Mouse (Mus musculus) intestine, embryonic 16.5 days (tissue): ENCODE measurements at regions not wholly inside any gene's neighbourhood (a gene's known extent, or its start where the extent isn't known, plus 50 kb on each side); places are given as distances from the start of the nearest gene placed in this dataset.

Experiments
- ATAC-seq: fragments of 200-750 bp; cut with Nextera tagmentation; 2 replicates; pipeline ENCODE4 v1.8.0; 2017; ENCODE audit warnings: moderate TSS enrichment, moderate library complexity
- H3K27ac ChIP-seq: fragments of 300-500 bp; sonication (generic); 2 replicates; pipeline ENCODE4 v1.5.1; 2014; ENCODE audit warnings: mild to moderate bottlenecking, low read length
- H3K27me3 ChIP-seq: fragments of 300-500 bp; sonication (generic); replicated peaks from 2 replicates; pipeline ENCODE4 v1.6.1; 2014; ENCODE audit warnings: low read length, control low read depth, mixed read lengths; ENCODE audit not compliant: control insufficient read depth, insufficient read depth
- H3K36me3 ChIP-seq: fragments of 300-500 bp; sonication (generic); 2 replicates; pipeline ENCODE4 v1.6.1; 2014; ENCODE audit warnings: low read length, control low read depth; ENCODE audit not compliant: control insufficient read depth, insufficient read depth
- H3K4me1 ChIP-seq: fragments of 300-500 bp; sonication (generic); 2 replicates; pipeline ENCODE4 v1.6.1; 2014; ENCODE audit warnings: low read length, control low read depth, mixed read lengths; ENCODE audit not compliant: control insufficient read depth, insufficient read depth
- H3K4me2 ChIP-seq: fragments of 300-500 bp; sonication (generic); 2 replicates; pipeline ENCODE4 v1.6.1; 2014; ENCODE audit warnings: low read depth, low read length, control low read depth
- H3K4me3 ChIP-seq: fragments of 300-500 bp; sonication (generic); 2 replicates; pipeline ENCODE4 v1.5.1; 2014; ENCODE audit warnings: mild to moderate bottlenecking, low read length
- H3K9ac ChIP-seq: fragments of 300-500 bp; sonication (generic); 2 replicates; pipeline ENCODE4 v1.6.1; 2014; ENCODE audit warnings: low read depth, low read length
- H3K9me3 ChIP-seq: fragments of 300-500 bp; sonication (generic); 2 replicates; pipeline ENCODE4 v1.6.1; 2016; ENCODE audit warnings: low read length, control low read depth; ENCODE audit not compliant: control insufficient read depth
- WGBS: fragments of 180-500 bp; shearing (Covaris S2); extraction: QIAGEN DNeasy Blood & Tissue Kit; methylation state at CpG from one replicate; pipeline ENCODE4 v1.1.7; 2014; 5-methylcytosine and 5-hydroxymethylcytosine counted together

DNA sequence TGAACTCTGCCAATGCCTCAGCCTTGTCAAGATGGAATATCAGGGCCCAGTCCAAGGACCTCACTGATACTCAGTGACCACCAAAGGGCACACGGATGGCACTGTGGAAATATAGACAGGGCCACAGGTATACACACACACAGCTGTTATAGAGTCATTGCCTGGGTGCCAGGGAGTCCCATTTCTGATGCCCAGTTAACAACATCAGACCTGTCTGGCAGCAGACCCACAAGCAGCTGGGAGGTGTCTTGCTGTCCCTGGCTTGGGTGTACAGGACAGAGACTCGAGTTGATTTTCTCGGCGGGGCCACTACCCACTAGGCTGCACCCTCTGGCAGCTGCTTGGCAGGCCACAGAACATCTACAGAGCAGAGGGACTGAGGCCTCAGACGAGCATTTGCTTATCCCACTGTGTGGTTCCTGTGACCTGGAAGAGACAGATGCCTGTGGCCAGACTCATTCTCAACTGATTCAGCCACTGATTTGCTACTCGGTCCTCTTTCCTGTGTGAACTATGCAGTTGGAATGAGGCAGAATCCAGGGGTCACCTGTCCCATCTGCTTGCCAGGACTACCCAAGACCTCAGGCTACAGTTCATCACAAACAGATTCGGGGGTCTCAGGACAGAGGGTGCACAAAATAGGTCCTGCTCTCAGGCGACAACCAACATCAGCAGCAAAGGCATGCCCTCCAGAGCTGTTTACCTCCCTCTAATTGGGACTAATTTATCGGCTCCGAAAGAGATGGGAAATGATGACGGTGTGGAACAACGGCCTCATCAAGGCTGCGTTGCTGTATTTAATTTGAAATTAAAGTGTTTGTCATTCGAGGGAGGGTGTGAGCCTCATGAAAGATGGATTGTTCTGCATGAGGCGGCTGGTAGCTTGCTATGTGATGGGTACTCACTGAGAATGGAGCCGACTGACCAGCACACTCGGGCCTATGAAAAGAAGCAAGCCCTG lies 110.0 kb upstream of the Ppp1r26 start:
- no peak for ATAC-seq
- Histone ChIP-seq H3K27ac (no peak overlapping the region), H3K9me3 (no peaks in the 10 kb centered on the region), H3K4me2 (no peak overlapping the region), H3K36me3 (no peaks in the 10 kb centered on the region), H3K4me1 (0 out of 2 replicates have a peak, but pooled peaks cover 2% of the 10 kb centered on the region), H3K9ac (no peak overlapping the region), H3K4me3 (no peak overlapping the region), H3K27me3 (no peaks in the 10 kb centered on the region)
- WGBS = 72% methylated on average over 17 of the region's 17 CpGs

DNA sequence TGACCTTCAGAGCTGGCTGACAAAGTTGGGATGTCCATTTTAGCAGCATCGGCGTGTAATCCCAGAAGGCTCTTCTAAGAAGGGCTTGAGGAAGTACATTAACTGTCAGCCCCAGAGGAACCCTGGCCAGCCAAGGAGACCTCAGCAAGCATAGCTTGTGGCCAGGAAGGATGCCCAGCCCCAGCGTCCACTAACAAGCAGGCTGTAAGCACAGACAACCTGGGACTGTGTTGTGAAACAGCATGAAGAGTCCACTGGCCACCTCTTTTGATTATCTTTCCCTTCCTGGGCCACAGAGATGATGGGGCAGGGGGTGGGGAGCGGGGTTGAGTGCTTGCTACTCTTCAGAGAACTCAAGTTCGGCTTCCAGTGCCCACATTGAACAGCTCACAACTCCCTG lies 109.0 kb upstream of the Ppp1r26 start:
- Histone ChIP-seq H3K9me3 (no peaks in the 10 kb centered on the region), H3K27ac (no peak overlapping the region), H3K9ac (no peak overlapping the region), H3K27me3 (no peaks in the 10 kb centered on the region), H3K4me1 (0 out of 2 replicates have a peak, but pooled peaks cover 2% of the 10 kb centered on the region), H3K4me3 (no peak overlapping the region), H3K4me2 (no peak overlapping the region), H3K36me3 (no peaks in the 10 kb centered on the region)
- ATAC-seq = no peak
- WGBS = 80% methylated on average over 5 of the region's 5 CpGs

DNA sequence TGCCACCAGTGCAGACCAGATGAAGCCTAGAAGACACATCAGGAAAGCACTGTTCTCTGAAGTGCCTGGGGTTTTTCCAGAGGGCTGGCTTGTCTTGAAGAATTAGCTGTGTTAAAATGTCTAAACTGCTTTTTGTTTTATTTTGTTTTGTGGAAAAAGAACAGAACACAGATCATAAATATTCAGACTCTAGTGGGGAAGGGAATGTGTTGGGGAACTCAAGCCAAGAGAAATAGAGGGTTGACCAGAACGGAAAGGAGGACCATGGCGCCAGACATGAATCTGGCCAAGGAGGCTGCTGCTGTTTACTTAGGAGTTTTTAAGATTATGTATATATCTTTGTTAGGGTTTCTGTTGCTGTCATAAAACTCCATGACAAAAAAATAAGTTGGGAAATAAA lies 105.3 kb upstream of the Ppp1r26 start:
- Histone ChIP-seq H3K27ac (no peak overlapping the region), H3K9ac (no peak overlapping the region), H3K4me3 (no peak overlapping the region), H3K4me2 (no peak overlapping the region), H3K4me1 (no peaks in the 10 kb centered on the region), H3K27me3 (no peaks in the 10 kb centered on the region), H3K9me3 (no peaks in the 10 kb centered on the region), H3K36me3 (no peaks in the 10 kb centered on the region)
- WGBS = 64% methylated on average over 2 of the region's 2 CpGs
- ATAC-seq = no peak

DNA sequence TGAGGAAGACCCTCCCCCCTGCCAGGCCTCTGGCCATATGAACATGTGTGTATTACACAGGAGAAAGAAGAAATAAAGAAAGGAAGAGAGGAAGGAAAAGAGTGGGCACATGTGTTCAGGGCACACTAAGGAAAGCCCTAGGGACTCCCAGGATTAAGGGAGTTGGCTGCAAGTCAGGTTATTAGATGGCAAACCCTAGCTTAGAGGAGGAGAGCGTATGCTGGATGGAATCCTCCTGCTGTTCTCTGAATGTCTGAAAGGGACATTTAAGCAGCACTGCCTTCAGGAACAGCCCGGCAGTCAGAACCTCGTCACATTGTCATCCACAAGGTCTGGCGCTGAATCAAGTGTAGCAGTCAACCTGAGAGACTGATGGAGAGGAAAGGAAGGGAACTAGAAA lies 98.1 kb upstream of the Ppp1r26 start:
- Histone ChIP-seq H3K27me3 (no peaks in the 10 kb centered on the region), H3K9me3 (no peaks in the 10 kb centered on the region), H3K4me1 (no peaks in the 10 kb centered on the region), H3K9ac (no peak overlapping the region), H3K36me3 (no peaks in the 10 kb centered on the region), H3K4me2 (no peak overlapping the region), H3K27ac (no peak overlapping the region), H3K4me3 (no peak overlapping the region)
- no peak for ATAC-seq
- WGBS = 69% methylated on average over 4 of the region's 4 CpGs

GRCm38 (mm10) chr2:28349911-28350310 lies 96.7 kb upstream of the Ppp1r26 start:
- no peaks in the 10 kb centered on the region for H3K27me3 ChIP-seq
- no peaks in the 10 kb centered on the region for H3K4me1 ChIP-seq
- no peak for ATAC-seq
- WGBS = 83% methylated on average over 8 of the region's 8 CpGs
- H3K27ac ChIP-seq = no peak overlapping the region
- H3K4me2 ChIP-seq = no peak overlapping the region
- H3K4me3 ChIP-seq = no peak overlapping the region
- H3K9me3 ChIP-seq = no peaks in the 10 kb centered on the region
- H3K9ac ChIP-seq = no peak overlapping the region
- H3K36me3 ChIP-seq = no peaks in the 10 kb centered on the region

- no peaks in the 10 kb centered on the region for H3K9me3 ChIP-seq
- WGBS = 92% methylated on average over 10 of the region's 10 CpGs
- no peak overlapping the region for H3K27ac ChIP-seq
- H3K9ac ChIP-seq = no peak overlapping the region
- no peaks in the 10 kb centered on the region for H3K36me3 ChIP-seq
- H3K4me3 ChIP-seq = no peak overlapping the region
- H3K4me1 ChIP-seq = no peaks in the 10 kb centered on the region
- H3K27me3 ChIP-seq = no peaks in the 10 kb centered on the region
- no peak overlapping the region for H3K4me2 ChIP-seq
- ATAC-seq = no peak
Measured at GRCm38 (mm10) chr2:28351445-28351844, 95.2 kb upstream of the Ppp1r26 start.

DNA sequence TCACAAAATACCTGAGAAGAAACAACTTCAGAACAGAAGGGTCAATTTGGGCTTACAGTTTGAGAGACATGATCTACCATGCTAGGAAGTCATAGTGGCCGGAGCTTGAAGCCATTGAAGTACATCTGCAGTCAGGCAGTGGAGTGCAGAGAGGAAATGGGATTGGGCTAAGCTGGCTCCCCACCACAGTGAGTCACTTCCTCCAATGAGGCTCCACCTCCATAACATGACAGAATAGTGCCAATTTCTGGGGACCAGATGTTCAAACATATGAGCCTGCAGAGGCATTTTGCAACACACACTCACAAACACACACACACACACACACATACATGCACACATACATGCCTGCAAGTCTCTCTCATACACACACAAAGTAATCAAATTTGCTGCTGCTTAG lies 93.7 kb upstream of the Ppp1r26 start:
- Histone ChIP-seq H3K4me3 (no peak overlapping the region), H3K4me2 (no peak overlapping the region), H3K4me1 (no peaks in the 10 kb centered on the region), H3K9ac (no peak overlapping the region), H3K9me3 (no peaks in the 10 kb centered on the region), H3K27me3 (no peaks in the 10 kb centered on the region), H3K36me3 (no peaks in the 10 kb centered on the region), H3K27ac (no peak overlapping the region)
- WGBS = 73% methylated on average over 1 of the region's 1 CpGs
- no peak for ATAC-seq

GRCm38 (mm10) chr2:28362199-28362598 lies 84.4 kb upstream of the Ppp1r26 start:
- WGBS = 21% methylated on average over 6 of the region's 6 CpGs
- Histone ChIP-seq H3K4me2 (no peak overlapping the region), H3K9ac (no peak overlapping the region), H3K4me1 (peaks cover 6% of the 10 kb centered on the region), H3K27me3 (no peaks in the 10 kb centered on the region), H3K27ac (peak overlapping the region; percentile 69), H3K4me3 (no peak overlapping the region), H3K36me3 (no peaks in the 10 kb centered on the region), H3K9me3 (no peaks in the 10 kb centered on the region)
- ATAC-seq = 0 out of 2 replicates have a peak, but pooled peaks have one; percentile 36

DNA sequence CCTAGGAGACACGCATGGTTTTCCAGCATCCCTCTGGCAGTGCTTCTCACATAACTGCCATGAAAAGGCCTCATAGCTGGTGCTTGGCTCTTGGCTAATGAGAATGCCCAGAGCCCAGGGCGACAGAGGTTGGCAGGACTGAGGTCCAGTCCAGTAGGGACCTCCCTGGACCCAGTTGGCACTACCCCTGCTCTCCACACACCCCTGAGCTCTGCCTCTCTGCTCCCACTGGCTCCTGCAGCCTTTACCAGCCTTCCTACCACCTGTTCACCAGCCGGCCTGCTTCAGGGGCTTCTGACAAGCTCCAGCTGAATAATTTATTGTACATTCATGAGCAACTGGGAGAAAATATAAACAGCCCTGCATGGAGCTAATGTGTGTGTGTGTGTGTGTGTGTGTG lies 82.0 kb upstream of the Ppp1r26 start:
- no peak overlapping the region; the same call in 1 of the 2 replicates for H3K27ac ChIP-seq
- 44% methylated on average over 3 of the region's 3 CpGs for WGBS

More for the DNA sequence above, 82.0 kb upstream of the Ppp1r26 start:
- H3K36me3 ChIP-seq = no peaks in the 10 kb centered on the region
- H3K9ac ChIP-seq = no peak overlapping the region
- H3K4me2 ChIP-seq = no peak overlapping the region
- no peak for ATAC-seq
- H3K9me3 ChIP-seq = no peaks in the 10 kb centered on the region
- H3K4me3 ChIP-seq = no peak overlapping the region
- H3K4me1 ChIP-seq = peaks cover 6% of the 10 kb centered on the region
- no peaks in the 10 kb centered on the region for H3K27me3 ChIP-seq
